Mouse (Mus musculus) cerebral cortex, adult 2 months (tissue): ENCODE results near the gene Nkap.

Experiments
- WGBS: fragments of 180-500 bp; shearing (Covaris S2); methylation state at CpG from one replicate; pipeline ENCODE4 v1.1.7; 2018; 5-methylcytosine and 5-hydroxymethylcytosine counted together

Gene Nkap

GRCm38 (mm10) chrX:37126671-37127358 lies at the start of gene Nkap:
Gene Nkap, plus strand, starts transcription at chrX:37126795.
- WGBS, result under 1% methylated on average over 54 of the region's 58 CpGs

- WGBS, result 70% methylated on average over 4 of the region's 4 CpGs
These were observed 46.2 kb upstream of the Nkap start for GRCm38 (mm10) chrX:37080345-37080744.

DNA sequence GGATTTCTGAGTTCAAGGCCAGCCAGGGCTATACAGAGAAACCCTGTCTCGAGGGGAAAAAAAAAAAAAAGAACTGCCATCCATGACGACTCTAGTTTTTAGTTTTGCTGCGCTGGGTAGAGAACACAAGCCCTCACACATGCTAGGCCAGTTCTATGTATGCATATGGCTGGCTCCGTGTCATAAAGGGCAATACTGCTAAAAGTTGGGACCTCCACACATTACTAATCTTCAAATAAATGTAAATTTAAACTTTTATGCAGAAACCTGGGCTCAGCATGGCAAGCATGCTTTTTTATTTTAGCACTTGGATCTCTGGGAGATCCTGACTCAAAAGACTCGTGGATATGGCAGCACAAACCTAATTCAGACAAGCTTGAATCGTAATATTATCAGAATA lies 45.4 kb upstream of the Nkap start:
- 40% methylated on average over 6 of the region's 6 CpGs for WGBS

DNA sequence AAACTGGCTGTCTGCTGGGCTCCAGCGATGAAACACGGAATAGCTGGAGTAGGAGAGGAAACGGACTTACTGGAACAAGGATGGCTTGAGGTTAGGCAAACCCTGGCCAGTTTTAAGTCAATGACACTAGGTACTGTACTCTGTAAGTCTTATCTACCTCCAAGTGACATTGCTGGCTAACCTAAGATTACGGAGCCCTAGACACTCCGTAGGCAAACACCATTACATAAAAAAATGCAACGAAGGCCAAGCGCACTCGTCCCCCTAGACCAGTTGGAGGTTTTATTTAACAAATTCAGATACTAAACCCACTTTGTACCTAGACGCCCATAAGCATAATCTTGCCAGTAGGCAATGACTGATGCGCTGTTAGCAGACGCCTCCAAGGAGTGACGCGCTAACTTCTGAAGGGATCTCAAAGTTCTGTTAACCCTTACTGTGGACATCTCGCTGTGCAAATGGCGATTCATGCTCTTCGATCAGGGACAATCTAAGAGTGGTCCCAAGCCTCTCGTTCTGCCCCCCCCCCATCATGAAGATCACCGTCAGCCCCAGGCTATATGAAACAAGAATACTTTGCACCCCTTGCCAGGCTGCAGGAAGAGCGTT lies 42.2 kb upstream of the Nkap start:
- WGBS, result 4% methylated on average over 19 of the region's 19 CpGs

GRCm38 (mm10) chrX:37084927-37085660 lies 41.5 kb upstream of the Nkap start, which contains the start of gene Rpl39:
Gene Rpl39, minus strand, starts transcription at chrX:37085402.
- WGBS, result 2% methylated on average over 38 of the region's 38 CpGs

DNA sequence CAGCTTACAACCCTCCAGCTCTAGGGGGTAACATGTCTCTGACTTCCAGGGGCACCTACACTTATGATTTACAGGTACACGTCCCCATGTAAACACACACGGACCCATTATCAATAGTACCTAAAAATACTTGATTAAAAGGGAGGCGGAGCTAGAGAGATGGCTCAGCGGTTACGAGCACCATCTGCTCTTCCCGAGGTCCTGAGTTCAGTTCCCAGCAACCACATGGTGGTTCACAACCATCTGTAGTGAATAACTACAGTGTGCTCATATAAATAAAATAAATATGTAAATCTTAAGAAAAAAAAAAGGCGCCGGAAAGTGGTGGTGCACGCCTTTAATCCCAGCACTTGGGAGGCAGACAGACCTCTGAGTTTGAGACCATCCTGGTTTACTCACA lies 40.9 kb upstream of the Nkap start:
- 6% methylated on average over 9 of the region's 9 CpGs for WGBS

DNA sequence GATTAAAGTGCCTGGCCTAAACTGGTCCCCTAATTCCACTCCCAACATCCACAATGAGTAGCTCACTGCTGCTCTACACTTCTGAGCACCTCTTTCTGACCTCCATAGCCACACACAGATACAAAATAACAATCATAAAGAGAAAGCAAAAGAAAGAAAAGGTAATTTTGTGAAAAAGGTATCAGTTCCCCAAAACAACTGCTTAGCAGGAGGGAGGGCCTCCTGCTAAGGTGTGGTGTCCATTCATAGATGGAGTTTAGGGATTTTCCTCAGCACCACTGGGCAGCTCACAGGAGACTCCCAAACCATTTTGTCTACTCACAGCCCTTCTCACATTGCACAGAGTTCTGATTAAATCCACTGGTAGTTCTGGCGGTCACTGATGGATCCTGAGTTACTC lies 37.8 kb upstream of the Nkap start:
- WGBS, result 88% methylated on average over 1 of the region's 1 CpGs

DNA sequence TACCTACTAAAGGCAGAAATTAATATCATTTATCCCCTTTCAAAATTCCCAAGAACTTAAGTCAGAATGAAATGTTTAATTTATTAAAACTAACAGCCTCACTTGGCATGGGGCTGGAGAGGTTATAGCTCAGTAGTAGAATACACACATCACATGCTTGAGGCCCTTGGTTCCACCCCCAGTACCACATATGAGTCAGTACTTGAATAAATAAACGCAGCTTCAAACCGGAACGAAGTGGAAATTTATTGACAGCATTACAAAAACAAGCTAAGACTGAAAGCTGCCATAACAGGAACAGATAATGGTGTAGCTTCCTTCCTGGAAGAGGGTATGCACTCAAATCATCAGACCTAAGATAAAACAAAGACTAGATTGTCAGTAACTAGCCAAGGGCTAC lies 35.1 kb upstream of the Nkap start:
- WGBS, result 69% methylated on average over 3 of the region's 3 CpGs

DNA sequence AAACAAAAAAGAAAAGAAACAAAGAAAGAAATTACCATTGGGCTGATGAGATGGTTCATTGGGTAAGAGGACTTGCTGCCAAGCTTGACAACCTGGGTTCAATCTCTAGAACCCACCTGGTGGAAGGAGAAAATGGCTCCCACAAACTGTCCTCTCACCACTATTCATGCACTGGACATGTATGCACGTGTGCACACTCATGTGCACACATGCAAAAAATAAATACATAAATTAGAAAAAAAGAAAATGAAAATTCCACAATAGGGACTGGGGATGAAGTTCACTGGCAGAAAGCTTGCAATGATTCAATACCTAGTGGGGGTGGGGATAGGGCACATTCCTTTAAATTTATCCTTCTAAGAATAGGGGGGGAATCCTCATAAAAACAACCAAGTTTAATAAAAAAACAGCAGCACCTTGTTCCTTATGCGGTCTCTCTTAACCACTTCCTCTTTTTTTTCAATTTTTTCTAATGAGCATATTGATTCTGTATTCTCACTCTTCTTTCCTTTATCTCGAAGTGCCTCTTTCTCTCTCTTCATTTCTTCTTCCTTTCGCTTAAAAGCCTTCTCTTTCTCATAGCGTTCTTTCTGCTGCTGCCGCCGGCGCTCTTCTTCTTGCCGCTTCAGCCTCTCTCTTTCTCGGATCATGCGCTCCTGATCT lies 31.4 kb upstream of the Nkap start:
- WGBS, result 94% methylated on average over 11 of the region's 11 CpGs

- 97% methylated on average over 3 of the region's 3 CpGs for WGBS
These were observed 27.9 kb upstream of the Nkap start for GRCm38 (mm10) chrX:37098681-37099080.

GRCm38 (mm10) chrX:37103826-37104225 lies 22.8 kb upstream of the Nkap start:
- 71% methylated on average over 2 of the region's 2 CpGs for WGBS

DNA sequence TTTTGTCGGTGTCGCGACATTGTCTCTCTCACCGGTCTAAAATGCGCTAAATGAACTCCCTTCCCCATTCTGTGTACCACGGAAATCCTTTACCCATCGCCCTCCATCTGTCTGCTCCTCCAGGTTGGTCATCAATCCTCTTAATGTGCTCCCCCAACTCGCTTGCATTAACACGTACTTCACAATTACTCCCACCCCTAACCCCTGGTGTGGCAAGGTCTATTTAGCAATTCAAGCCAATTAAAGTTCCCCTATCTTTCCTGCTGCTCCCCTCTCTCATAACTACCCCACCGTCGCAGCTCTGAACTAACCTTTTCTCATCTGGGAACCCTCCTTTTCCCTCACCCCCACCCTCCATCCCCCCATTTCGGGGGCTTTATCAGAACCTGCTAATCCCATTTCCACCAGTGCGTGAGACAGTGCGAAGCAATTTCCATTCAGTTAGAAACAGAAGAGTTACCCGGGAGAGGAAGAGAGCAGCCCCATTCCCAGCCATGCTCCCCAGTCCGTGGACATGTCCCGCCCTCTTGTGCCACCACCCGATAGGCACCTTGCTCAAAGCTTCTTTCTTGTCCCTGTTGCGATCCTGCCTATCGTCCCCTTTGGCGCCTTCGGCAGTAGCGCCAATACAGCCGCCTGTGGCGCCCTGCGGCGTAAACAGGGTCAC lies 16.9 kb upstream of the Nkap start:
- 3% methylated on average over 27 of the region's 27 CpGs for WGBS

GRCm38 (mm10) chrX:37110193-37110880 lies 16.3 kb upstream of the Nkap start, which contains the start of gene Upf3b:
Gene Upf3b, minus strand, starts transcription at chrX:37110322.
- 6% methylated on average over 30 of the region's 30 CpGs for WGBS

DNA sequence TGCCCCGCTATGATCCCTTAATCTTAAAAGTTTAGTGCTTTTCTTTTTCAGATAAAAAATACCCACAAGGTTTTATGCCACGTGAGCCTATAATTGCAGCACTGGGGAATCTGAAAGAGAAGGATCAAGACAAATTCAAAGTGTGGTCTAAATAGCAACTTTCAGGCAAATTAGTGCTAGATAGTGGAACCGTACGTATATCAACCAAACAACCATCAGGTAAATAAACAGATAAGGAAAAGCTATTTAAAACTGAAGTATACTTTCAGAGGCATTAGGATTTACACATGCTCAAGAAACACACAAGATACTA lies 15.8 kb upstream of the Nkap start:
- WGBS, result 59% methylated on average over 4 of the region's 4 CpGs

DNA sequence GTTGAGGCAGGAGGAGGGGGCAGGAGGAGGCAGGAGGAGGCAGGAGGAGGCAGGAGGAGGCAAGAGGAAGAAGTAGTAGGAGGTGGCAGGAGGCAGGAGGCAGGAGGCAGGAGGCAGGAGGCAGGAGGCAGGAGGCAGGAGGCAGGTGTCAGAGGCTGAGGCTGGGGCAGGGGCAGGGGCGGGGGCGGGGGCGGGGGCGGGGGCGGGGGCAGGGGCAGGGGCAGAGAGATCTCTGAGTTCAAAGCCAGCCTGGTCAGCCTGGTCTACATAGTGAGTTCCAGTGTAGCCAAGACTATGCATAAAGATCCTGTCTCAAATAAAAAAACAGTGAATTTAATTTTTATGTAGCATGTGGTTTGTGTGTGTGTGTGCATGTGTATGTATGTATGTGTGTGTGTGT lies 9.5 kb upstream of the Nkap start:
- WGBS, result 80% methylated on average over 2 of the region's 5 CpGs

GRCm38 (mm10) chrX:37119585-37119984 lies 7.0 kb upstream of the Nkap start:
- 71% methylated on average over 3 of the region's 3 CpGs for WGBS

GRCm38 (mm10) chrX:37120212-37120611 lies 6.4 kb upstream of the Nkap start:
- 71% methylated on average over 5 of the region's 5 CpGs for WGBS

DNA sequence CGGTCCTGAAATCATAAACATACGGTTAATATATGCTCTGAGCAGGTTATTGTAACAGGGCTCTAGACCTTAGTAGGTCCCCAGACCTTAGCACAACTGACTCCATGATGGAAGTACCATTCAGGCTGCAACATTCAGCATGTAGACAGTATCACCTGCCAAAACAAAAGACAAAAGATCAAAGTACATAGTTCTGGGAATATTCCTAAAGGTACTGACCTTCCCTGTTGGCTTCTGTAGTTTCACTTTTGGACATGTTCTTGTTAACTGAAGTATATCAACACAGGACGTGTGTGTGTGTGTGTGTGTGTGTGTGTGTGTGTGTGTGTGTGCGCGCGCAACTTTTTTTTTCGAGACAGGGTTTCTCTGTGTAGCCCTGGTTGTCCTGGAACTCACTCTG lies 1.1 kb upstream of the Nkap start:
- WGBS, result 94% methylated on average over 4 of the region's 7 CpGs

DNA sequence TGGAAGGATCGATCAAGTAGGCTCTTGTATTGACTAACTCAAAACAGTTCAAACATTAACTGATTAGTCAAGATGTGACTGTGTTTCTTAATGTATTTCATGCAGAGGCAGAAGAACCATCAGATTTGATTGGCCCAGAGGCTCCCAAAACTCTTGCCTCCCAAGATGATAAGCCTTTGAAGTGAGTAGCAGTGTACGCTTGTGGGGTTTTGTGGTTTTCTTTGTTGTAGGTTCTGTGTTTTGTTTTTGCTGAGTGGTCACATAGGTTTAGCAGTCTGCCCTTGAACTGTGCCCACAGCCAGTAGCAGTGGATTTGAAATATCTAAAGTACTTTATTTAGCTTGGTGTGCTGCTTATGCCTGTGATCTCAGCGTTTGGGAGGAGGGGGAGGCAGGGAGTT lies 15.1 kb downstream of the Nkap start:
- WGBS, result 77% methylated on average over 3 of the region's 3 CpGs

DNA sequence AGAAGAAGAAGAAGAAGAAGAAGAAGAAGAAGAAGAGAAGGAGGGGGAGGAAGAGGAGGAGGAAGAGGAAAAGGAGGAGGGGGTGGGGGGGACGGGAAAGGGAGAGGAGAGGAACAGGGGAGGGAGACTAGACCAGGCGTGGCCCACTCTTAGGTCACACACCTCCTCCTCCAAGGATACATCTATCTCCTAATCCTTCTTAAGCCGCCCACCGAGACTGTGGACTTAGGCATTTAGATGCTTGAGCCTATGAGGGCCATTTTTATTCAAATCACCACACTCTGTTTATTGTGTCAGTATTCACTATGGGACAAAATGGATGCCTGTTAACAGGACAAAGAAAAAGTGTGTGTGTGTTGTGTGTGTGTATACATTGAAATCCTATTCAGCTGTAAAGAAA lies 17.9 kb downstream of the Nkap start:
- 80% methylated on average over 1 of the region's 4 CpGs for WGBS

DNA sequence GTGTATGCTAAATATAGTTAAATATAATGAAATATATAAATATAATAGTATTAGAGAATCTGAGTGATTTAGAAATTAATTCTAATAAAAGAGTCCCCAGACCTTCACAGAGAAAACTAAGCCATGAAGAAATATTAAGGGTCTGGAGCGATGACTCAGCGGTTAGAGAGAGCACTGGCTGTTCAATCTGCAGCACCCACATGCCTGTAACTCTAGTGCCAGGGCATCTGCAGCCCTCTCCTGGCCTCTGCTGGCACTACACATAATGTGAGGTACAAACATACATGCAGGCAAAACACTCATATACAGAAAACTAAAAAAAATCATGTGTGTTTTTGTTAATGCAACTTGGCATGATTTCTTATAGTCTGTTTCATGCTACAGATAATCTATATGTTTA lies 18.4 kb downstream of the Nkap start:
- WGBS, result 85% methylated on average over 2 of the region's 2 CpGs
